Mouse (Mus musculus) CH12.LX (cell line): ENCODE measurements around the gene Tlx1. TPM values are rescaled to one million over a fixed set of nuclear protein-coding genes. Genes with fewer than 3 reads are reported as not detected.

Experiments
- DNase-seq: peaks from one replicate; pipeline ENCODE4 v3.0.0-alpha.2; 2013; ENCODE audit errors: extremely low read depth
- H3K27ac ChIP-seq: 2 replicates; pipeline ENCODE4 v1.5.1; 2012; ENCODE audit warnings: low read depth, mild to moderate bottlenecking, control low read depth, moderate library complexity; ENCODE audit not compliant: insufficient read depth
- H3K27me3 ChIP-seq: replicated peaks from 2 replicates; pipeline ENCODE3; 2012; ENCODE audit warnings: inconsistent platforms
- H3K36me3 ChIP-seq, 2 experiments: replicated peaks in 1 of 2; 2 replicates each; pipeline versions ENCODE3 to v1.6.1; 2012; ENCODE audit warnings: inconsistent platforms in 1 of 2, low read length in 1 of 2, mild to moderate bottlenecking in 1 of 2, mixed read lengths in 1 of 2, moderate library complexity in 1 of 2; ENCODE audit not compliant: control insufficient read depth in 1 of 2, insufficient read depth in 1 of 2
- H3K4me1 ChIP-seq, 2 experiments: 2 replicates each; pipeline ENCODE4 v1.6.1; 2012; ENCODE audit warnings: inconsistent platforms in 1 of 2, moderate library complexity in 1 of 2; ENCODE audit not compliant: insufficient read depth in 2 of 2, control insufficient read depth in 1 of 2
- H3K4me2 ChIP-seq: 2 replicates; pipeline ENCODE4 v1.6.1; 2012; ENCODE audit warnings: low read depth, mild to moderate bottlenecking, control low read depth; ENCODE audit not compliant: poor library complexity, insufficient read depth, severe bottlenecking
- H3K4me3 ChIP-seq, 3 experiments: fragments of 150-350 bp in 1 of 3; sonication (generic) in 1 of 3; replicated peaks in 1 of 3; 2 replicates each; pipeline versions ENCODE3 to v1.5.1; 2011 to 2012; ENCODE audit warnings: low read depth in 2 of 3, low read length in 2 of 3, mild to moderate bottlenecking in 2 of 3, moderate library complexity in 2 of 3, control low read depth in 1 of 3, improper control_type of control experiment in 1 of 3, inconsistent platforms in 1 of 3, mixed read lengths in 1 of 3; ENCODE audit not compliant: poor library complexity in 1 of 3
- H3K79me2 ChIP-seq: replicated peaks from 2 replicates; pipeline ENCODE4 v1.6.1; 2012; ENCODE audit warnings: mild to moderate bottlenecking, moderate library complexity; ENCODE audit not compliant: control insufficient read depth, poor library complexity, insufficient read depth, severe bottlenecking; ENCODE audit errors: extremely low read depth
- H3K9ac ChIP-seq: 2 replicates; pipeline ENCODE4 v1.6.1; 2012; ENCODE audit warnings: low read depth, mild to moderate bottlenecking, control low read depth, moderate library complexity; ENCODE audit not compliant: insufficient read depth
- H3K9me3 ChIP-seq: replicated peaks from 2 replicates; pipeline ENCODE3; 2012; ENCODE audit warnings: low read length, inconsistent platforms, mixed read lengths
- BHLHE40 ChIP-seq: IDR thresholded peaks from 2 replicates; pipeline ENCODE4 v1.6.1; 2011; ENCODE audit warnings: mild to moderate bottlenecking, low read depth, low read length, improper control_type of control experiment
- E2F4 ChIP-seq: IDR thresholded peaks from 2 replicates; pipeline ENCODE4 v1.6.1; 2011; ENCODE audit warnings: low read depth, low read length, improper control_type of control experiment; ENCODE audit not compliant: insufficient replicate concordance
- ELF1 ChIP-seq: IDR thresholded peaks from 2 replicates; pipeline ENCODE4 v1.6.1; 2014; ENCODE audit warnings: low read depth, mild to moderate bottlenecking, inconsistent platforms, low read length, improper control_type of control experiment
- EP300 ChIP-seq: IDR thresholded peaks from 2 replicates; pipeline ENCODE4 v1.6.1; 2011; ENCODE audit warnings: low read length, improper control_type of control experiment
- HCFC1 ChIP-seq: IDR thresholded peaks from 2 replicates; pipeline ENCODE4 v1.6.1; 2012; ENCODE audit warnings: low read depth, mild to moderate bottlenecking, inconsistent platforms, low read length, improper control_type of control experiment
- JUN ChIP-seq: IDR thresholded peaks from 2 replicates; pipeline ENCODE4 v1.6.1; 2011; ENCODE audit warnings: low read depth, mild to moderate bottlenecking, low read length, improper control_type of control experiment, moderate library complexity; ENCODE audit not compliant: insufficient read depth
- JUND ChIP-seq: conservative IDR thresholded peaks from 2 replicates; pipeline ENCODE4 v1.6.1; 2011; ENCODE audit warnings: low read depth, low read length, improper control_type of control experiment
- KAT2A ChIP-seq: IDR thresholded peaks from 2 replicates; pipeline ENCODE4 v1.6.1; 2012; ENCODE audit warnings: low read length, improper control_type of control experiment, inconsistent platforms; ENCODE audit not compliant: insufficient replicate concordance
- MAFK ChIP-seq: IDR thresholded peaks from 2 replicates; pipeline ENCODE4 v1.6.1; 2011; ENCODE audit warnings: low read length, improper control_type of control experiment; ENCODE audit not compliant: insufficient replicate concordance
- MAZ ChIP-seq: IDR thresholded peaks from 2 replicates; pipeline ENCODE4 v1.6.1; 2012; ENCODE audit warnings: low read depth, mild to moderate bottlenecking, inconsistent platforms, low read length, improper control_type of control experiment, moderate library complexity
- MXI1 ChIP-seq: IDR thresholded peaks from 2 replicates; pipeline ENCODE4 v1.6.1; 2011; ENCODE audit warnings: mild to moderate bottlenecking, low read depth, low read length, improper control_type of control experiment
- NELFE ChIP-seq: IDR thresholded peaks from 2 replicates; pipeline ENCODE4 v1.6.1; 2011; ENCODE audit warnings: low read depth, low read length, improper control_type of control experiment
- PAX5 ChIP-seq: IDR thresholded peaks from 2 replicates; pipeline ENCODE4 v1.6.1; 2012; ENCODE audit warnings: low read length, inconsistent platforms, mixed read lengths
- RAD21 ChIP-seq: IDR thresholded peaks from 2 replicates; pipeline ENCODE4 v1.6.1; 2011; ENCODE audit warnings: low read depth, mild to moderate bottlenecking, low read length, improper control_type of control experiment, moderate library complexity
- SMC3 ChIP-seq: IDR thresholded peaks from 2 replicates; pipeline ENCODE4 v1.6.1; 2011; ENCODE audit warnings: low read depth, low read length, improper control_type of control experiment
- TBP ChIP-seq: conservative IDR thresholded peaks from 2 replicates; pipeline ENCODE4 v1.6.1; 2011; ENCODE audit warnings: low read depth, low read length, improper control_type of control experiment
- TCF12 ChIP-seq: IDR thresholded peaks from 2 replicates; pipeline ENCODE4 v1.6.1; 2014; ENCODE audit warnings: low read depth, mild to moderate bottlenecking, inconsistent platforms, low read length, improper control_type of control experiment
- UBTF ChIP-seq: IDR thresholded peaks from 2 replicates; pipeline ENCODE4 v1.6.1; 2012; ENCODE audit warnings: low read depth, mild to moderate bottlenecking, inconsistent platforms, low read length, improper control_type of control experiment, moderate library complexity
- USF1 ChIP-seq: IDR thresholded peaks from 2 replicates; pipeline ENCODE4 v1.6.1; 2014; ENCODE audit warnings: low read depth, mild to moderate bottlenecking, inconsistent platforms, low read length, improper control_type of control experiment
- USF2 ChIP-seq: conservative IDR thresholded peaks from 2 replicates; pipeline ENCODE4 v1.6.1; 2011; ENCODE audit warnings: low read depth, low read length, improper control_type of control experiment
- ZKSCAN1 ChIP-seq: IDR thresholded peaks from 2 replicates; pipeline ENCODE4 v1.6.1; 2012; ENCODE audit warnings: low read depth, inconsistent platforms, low read length, improper control_type of control experiment, borderline replicate concordance
- ZNF384 ChIP-seq: IDR thresholded peaks from 2 replicates; pipeline ENCODE4 v1.6.1; 2012; ENCODE audit warnings: low read depth, low read length, improper control_type of control experiment, inconsistent platforms
- dilution Hi-C: fragments of 300-500 bp; cut with MboI; formaldehyde crosslinking; loops from 2 replicates; pipeline ENCODE4 v1.14.3; 2020; ENCODE audit warnings: low sequenced_read_pairs; ENCODE audit not compliant: extremely low pct_unique_long_range_greater_than_20kb, extremely low pct_ligation_motif_present
- in situ Hi-C: fragments of 300-500 bp; cut with MboI; formaldehyde crosslinking; loops from 3 replicates; pipeline ENCODE4 v1.14.3; 2019; ENCODE audit warnings: low sequenced_read_pairs, low pct_ligation_motif_present, low pct_unique_long_range_greater_than_20kb, mixed read lengths
- polyA plus RNA-seq: library from polyadenylated mRNA; unstranded; fragments of >175 nt; gene quantifications from 2 replicates; pipeline ENCODE4 v1.2.1, GENCODE M21; 2012; ENCODE audit warnings: low read depth; ENCODE audit not compliant: insufficient read length
- total RNA-seq, 2 experiments: library from RNA; depleted of rRNA; stranded (reverse); fragments of 300-350 nt in 1 of 2; fragments of >200 nt in 1 of 2; gene quantifications; 2 replicates each; pipeline ENCODE4 v1.2.3; 2012 to 2014

The Tlx1 gene
- total and polyA plus RNA-seq, 3 experiments: not detected

GRCm38 (mm10) chr19:45106689-45107088 is 43.8 kb upstream of the Tlx1 start:
- Histone ChIP-seq H3K4me2 (no peak overlapping the region), H3K79me2 (no peaks in the 10 kb centered on the region), H3K27ac (no peak overlapping the region), H3K9me3 (peaks cover 2% of the 10 kb centered on the region), H3K4me3 (no peak overlapping the region), H3K27me3 (peaks cover 84% of the 10 kb centered on the region), H3K36me3 (no peaks in the 10 kb centered on the region), H3K9ac (no peak overlapping the region), H3K4me1 (no peaks in the 10 kb centered on the region)
- in situ Hi-C loops (no loop called here), dilution Hi-C loops (no loop called here)
- no peak for DNase-seq
- TF ChIP-seq SMC3 (no peak), USF1 (no peak), ZKSCAN1 (no peak), E2F4 (no peak), MXI1 (no peak), TCF12 (no peak), ZNF384 (no peak), MAFK (no peak), RAD21 (no peak), EP300 (no peak), HCFC1 (no peak), ELF1 (no peak), MAZ (no peak), TBP (no peak), KAT2A (no peak), UBTF (no peak), PAX5 (no peak), USF2 (no peak)

- H3K27me3 ChIP-seq: peaks cover 71% of the 10 kb centered on the region
- H3K27ac ChIP-seq: no peak overlapping the region
- H3K9ac ChIP-seq: no peak overlapping the region
- H3K4me3 ChIP-seq: no peak overlapping the region
- H3K4me2 ChIP-seq: no peak overlapping the region
- in situ Hi-C loops (no loop called here), dilution Hi-C loops (no loop called here)
- H3K36me3 ChIP-seq: no peaks in the 10 kb centered on the region
- H3K4me1 ChIP-seq: no peaks in the 10 kb centered on the region
- TF ChIP-seq MAZ (no peak), BHLHE40 (no peak), ZNF384 (no peak), USF2 (no peak), EP300 (no peak), ZKSCAN1 (no peak), NELFE (no peak), JUN (no peak), JUND (no peak)
- H3K9me3 ChIP-seq: peaks cover 5% of the 10 kb centered on the region
- DNase-seq: no peak
- no peaks in the 10 kb centered on the region for H3K79me2 ChIP-seq
These were observed 39.8 kb upstream of the Tlx1 start for GRCm38 (mm10) chr19:45110681-45111080.
